Mouse (Mus musculus): Measurements from ENCODE around the gene Mitf.

Mitf gene

GRCm38 (mm10) chr6:97880363-97880762 is 73.5 kb downstream of the Mitf start:
- DNase-seq (ENCODE audit: low read depth, low spot score): no peak

- no peak for DNase-seq (ENCODE audit: low read depth, low spot score)
Measured at GRCm38 (mm10) chr6:97881935-97882334, 75.1 kb downstream of the Mitf start.

DNA sequence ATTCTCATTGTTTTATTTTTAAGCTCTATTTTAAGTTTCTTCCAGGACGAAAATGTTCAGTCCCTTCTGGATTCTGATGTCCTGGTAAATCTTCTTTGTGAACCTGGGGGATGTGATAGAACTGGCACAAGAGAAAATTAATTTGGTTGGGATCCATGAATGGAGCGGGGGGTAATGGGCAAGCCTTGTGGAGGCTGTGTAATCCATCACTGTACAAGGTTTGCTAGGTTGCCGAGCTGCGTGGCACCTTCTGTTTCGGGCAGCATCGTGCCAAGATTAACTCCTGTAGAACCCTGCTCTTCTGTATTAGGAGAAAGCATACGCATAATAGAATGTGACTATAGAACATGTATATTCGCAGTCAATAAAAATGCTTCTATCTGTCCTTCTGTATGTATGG is 76.1 kb downstream of the Mitf start:
- DNase-seq (ENCODE audit: low read depth, low spot score): no peak

GRCm38 (mm10) chr6:97883496-97883895 is 76.6 kb downstream of the Mitf start:
- no peak for DNase-seq (ENCODE audit: low read depth, low spot score)

GRCm38 (mm10) chr6:97884971-97885370 is 78.1 kb downstream of the Mitf start:
- no peak for DNase-seq (ENCODE audit: low read depth, low spot score)

- DNase-seq (ENCODE audit: low read depth, low spot score): no peak
Measured at GRCm38 (mm10) chr6:97885606-97886005, 78.8 kb downstream of the Mitf start.

DNA sequence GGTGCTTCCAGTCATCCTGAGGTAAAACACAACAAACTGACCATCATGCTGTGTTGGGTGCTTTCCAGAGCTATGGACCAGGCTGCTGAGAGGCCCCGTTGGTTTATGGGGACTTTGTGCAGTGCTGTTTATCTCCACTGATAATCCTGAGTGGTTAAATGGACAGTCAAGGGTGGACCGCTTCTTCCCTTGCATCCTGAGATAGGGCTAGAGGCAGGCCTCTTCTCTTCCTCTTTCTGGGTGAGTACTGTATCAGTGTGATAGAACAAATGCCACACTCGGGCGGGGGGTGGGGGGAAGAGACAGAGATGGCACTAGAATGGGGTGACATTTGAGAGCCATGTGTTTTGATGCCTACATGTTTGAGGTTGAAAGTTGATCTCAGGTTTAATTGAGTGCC is 81.0 kb downstream of the Mitf start:
- DNase-seq (ENCODE audit: low read depth, low spot score): no peak

DNA sequence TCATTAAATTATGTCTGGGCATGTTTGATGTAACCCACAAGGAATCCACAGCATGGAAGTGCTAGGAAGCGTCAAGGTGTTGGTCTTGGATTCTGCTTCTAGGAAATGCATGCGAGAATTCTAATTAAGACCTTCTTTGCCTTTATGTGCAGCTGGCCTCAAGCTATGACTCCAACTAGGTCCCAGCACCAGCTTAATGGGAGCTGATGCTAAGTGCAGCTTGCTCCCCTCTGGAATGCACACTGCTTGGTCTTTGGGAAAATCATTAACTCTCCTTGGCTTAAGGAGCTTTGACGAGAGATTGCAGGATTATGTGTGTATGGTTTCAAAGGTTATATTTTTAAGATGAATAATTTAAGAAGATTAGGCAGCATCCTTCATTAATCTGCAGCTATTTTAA is 81.7 kb downstream of the Mitf start:
- no peak for DNase-seq (ENCODE audit: low read depth, low spot score)

DNA sequence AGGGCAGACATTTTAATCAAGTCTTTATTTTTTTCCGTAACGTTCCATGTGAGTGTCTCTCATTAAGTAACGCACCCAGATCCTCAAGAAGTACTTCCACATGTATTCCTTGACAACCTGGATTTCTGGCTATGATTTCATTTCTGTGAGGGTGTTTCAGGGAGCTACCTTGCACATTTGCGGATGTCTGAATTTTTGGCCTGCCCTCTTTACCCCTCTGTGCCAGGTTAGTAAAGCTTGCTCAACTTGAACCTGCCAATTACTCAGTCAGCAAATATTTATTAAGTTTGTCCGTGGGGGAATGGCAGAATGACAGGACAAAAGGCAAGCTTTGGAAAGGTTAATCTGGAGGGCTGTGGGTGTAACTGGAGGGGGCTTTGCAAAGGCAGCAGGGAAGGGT is 86.7 kb downstream of the Mitf start:
- no peak for DNase-seq (ENCODE audit: low read depth, low spot score)

- DNase-seq (ENCODE audit: low read depth, low spot score): no peak
Measured at GRCm38 (mm10) chr6:97897191-97897590, 90.3 kb downstream of the Mitf start.

- no peak for DNase-seq (ENCODE audit: low read depth, low spot score)
Measured at GRCm38 (mm10) chr6:97898085-97898484, 91.2 kb downstream of the Mitf start.

DNA sequence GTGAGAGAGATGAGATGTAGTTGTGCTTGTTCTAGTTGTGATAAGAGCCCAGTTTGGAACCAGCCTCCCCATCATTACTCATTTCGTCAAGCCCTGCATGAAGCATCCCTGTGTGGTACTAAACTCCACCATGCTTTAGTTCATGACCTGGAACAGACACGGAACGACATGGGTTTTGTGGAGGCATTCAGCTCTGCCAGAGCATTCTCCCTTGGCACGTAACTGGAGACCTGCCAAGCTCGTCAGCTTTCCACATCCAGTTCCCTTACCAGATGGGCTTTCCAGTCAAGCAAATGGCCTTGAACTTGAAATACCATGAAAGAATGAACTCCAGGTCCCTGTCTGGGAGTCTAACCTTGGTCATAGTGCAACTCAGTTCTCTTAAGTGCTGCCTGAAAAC is 94.7 kb downstream of the Mitf start:
- no peak for DNase-seq (ENCODE audit: low read depth, low spot score)

- DNase-seq (ENCODE audit: low read depth, low spot score): no peak
Measured at GRCm38 (mm10) chr6:97902205-97902604, 95.4 kb downstream of the Mitf start.

- DNase-seq (ENCODE audit: low read depth, low spot score): no peak
Measured at GRCm38 (mm10) chr6:97914768-97915167, 107.9 kb downstream of the Mitf start.

DNA sequence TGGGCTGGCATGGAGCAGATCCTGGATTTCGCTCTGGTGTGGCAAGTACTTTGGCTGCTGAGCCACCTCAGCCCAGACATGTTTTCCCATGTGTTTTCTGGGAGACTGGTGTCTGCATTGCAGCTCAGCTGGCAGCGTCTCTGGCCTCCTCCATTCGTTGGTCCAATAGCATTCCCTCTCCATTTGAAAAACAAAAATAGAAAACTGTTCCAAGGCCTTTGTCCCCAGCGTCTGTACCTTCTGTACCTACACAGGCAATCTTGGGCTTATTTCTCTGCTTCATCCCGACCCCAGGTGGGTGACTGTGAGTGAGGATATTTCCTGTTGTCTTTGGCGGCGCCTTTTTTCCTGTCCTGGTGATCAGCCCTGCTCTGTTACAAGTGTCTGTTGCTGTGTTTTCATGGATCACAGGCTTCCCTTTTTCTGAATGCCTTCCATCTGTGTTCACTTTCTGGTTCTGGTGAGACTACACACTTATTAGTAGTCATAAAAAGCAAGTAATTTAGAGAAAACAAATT is 109.6 kb downstream of the Mitf start:
- DNase-seq (ENCODE audit: low read depth, low spot score): no peak

- DNase-seq (ENCODE audit: low read depth, low spot score): no peak
Measured at GRCm38 (mm10) chr6:97918051-97918450, 111.2 kb downstream of the Mitf start.

- peak; percentile 59 for DNase-seq (ENCODE audit: low read depth, low spot score)
Measured at GRCm38 (mm10) chr6:97918481-97918880, 111.6 kb downstream of the Mitf start.

- DNase-seq (ENCODE audit: low read depth, low spot score): no peak
Measured at GRCm38 (mm10) chr6:97919287-97919686, 112.4 kb downstream of the Mitf start.

DNA sequence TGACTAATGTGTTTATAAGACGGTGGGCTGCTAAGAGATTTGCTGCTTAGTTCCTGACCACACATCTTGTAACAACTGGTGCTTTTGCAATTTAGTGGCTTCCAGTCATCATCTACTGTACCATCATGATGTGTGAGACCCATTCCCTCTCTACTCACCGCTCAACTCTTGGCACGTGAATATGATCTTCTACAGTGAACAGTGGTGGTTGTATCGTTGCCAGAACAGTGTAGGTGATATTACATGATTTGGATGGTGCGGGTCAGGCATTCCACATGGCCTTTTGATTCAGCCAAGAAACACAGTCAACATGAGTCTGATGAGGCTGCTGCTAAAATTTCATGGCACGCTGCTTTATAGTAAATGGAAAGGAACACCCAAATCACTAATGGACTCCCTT is 114.7 kb downstream of the Mitf start:
- DNase-seq (ENCODE audit: low read depth, low spot score): no peak

DNA sequence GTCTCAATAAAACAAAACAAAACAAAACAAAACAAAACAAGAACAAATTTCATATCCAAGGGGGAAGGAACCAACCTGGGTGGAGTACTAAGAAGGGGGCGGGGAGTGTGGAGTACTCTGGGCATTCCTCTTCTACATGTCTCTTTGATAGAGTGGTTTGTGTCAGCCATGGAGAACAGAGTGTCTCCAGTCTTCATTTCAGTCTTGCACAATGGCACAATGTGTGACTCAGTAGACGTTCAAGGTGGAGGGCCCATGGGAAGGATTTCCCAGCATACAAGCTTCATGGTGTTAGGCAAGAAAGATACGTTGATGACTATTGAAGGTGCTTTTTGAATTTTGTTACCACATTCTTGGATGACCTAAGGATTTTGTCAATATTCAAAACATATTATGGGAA is 117.4 kb downstream of the Mitf start:
- DNase-seq (ENCODE audit: low read depth, low spot score): no peak

DNA sequence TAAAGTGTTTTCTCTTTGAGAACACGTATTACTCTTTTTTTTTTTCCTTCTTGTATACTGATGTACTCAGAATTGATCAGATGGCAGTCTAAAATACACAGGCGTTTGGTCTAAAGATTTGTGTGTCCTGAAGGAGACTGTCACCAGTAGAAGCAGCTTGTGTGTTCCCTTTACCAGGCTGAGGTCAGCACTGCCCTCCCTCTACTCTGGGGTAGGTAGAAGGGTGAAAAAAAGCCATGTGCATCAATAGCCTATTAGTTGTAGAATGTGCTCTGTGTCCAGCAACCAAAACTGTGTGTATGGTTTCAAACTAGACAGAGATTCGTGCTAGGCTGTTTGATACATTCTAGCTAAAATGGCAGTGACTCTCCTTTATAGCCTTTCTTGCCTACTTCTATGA is 122.2 kb downstream of the Mitf start:
- DNase-seq (ENCODE audit: low read depth, low spot score): no peak

DNA sequence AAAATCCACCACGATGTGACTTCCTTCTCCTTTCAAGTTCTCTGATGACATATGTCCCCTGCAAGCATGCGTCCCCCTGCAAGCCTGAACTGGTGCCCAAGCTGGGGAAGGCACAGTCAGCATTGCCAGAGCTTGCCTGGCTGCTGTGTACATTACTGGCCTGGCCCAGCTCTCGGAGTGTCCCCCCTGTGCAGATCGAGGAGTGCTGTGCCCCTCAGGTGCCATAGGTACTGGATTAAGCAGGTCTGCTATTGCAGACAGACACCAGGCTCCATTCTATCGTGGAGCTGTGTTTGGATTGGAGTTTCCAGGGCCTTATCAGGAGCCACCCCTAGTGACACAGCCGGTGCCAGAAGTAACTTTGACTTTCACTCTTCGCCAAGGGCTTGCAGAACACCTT is 122.6 kb downstream of the Mitf start:
- DNase-seq (ENCODE audit: low read depth, low spot score): no peak

GRCm38 (mm10) chr6:97937139-97937538 is 130.3 kb downstream of the Mitf start:
- DNase-seq (ENCODE audit: low read depth, low spot score): no peak

DNA sequence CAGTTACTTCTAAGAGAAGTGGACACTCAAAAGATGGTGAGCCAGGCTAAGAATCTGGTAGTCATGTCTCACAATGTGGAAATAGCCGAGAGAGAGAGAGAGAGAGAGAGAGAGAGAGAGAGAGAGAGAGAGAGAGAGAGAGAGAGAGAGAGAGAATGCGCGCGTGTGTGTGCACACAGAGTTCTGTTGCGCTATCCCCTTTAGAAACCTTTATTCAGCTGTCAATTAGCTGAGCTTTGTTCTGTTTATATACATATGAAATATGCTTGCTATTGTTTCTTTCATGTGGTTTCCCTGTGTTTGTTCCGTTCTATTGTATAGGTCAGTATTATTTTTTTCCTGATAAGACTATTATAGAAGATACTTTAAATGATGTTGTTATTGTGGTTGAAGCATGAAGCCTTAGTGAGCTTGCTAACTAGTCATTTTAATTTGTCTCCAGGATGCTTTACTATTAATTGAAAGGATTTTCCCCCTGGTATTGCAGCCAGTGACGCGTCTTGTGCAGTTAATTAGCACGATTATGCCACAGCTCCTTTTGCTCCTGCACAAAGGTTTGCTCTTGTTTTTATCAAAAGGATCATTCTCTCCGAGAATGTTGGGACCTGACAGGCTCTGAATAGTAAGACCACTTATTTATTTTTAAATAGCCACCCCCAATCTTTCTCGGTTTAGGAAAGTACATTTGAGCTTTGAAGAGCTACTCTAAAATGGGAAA is 131.2 kb downstream of the Mitf start:
- DNase-seq (ENCODE audit: low read depth, low spot score): no peak

All from ZHBTc4 (cell line).